In the genomic region with DNA sequence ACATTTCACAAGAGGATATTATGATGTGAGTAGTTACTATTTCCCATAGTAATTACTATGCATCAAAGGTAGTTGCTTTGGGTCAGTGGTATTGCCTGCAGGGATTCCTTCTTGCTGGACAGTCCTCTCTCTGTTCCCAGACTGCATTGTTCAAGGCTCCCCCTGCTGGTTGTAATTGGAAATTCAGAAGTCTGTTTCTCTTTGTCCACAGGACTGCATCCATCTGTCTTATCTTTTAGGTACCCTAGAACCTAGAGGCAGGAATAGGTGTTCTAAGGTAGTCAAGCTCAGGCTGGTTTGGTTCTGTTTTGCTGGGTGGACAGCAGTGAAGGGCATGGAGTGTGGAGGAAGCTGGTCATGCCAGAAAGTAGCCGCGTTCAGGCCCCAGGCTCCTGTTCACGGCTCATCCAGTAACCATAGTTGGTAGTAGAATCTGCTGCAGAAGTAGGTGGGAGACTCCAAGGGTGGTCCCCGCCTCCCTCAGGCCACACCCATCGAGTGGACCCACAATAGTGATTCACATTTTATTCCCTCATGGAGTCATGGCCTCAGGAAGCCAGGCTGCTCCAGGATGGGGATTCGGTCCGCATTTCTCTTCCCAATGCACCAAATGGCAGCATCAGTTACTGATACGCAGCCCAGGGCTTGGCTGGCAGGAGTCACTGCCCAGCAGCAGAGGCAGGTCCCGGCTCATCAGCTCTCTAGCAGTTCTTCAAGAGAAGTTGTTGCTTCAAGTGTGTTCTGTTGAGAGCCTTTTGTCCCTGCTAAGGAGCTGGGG, we compare ENCODE assay signal across 9 mouse cellular contexts. TPM values are rescaled to one million over a fixed set of nuclear protein-coding genes. Genes with fewer than 3 reads are reported as not detected.
DNase-seq lines count a peak whose midpoint lies in the region; ATAC-seq and TF ChIP-seq lines count a peak whose summit lies in the region.
"Had no signal": no experiment of that assay in that cellular context is flagged by ENCODE, and none has a peak within 500 bp of the region (broad histone marks: within the 10 kb centered on the region; RNA-seq: fewer than 3 reads in every experiment).

No protein-coding gene starts in this region.

- H3K36me3 ChIP-seq in heart, postnatal 0 days (replicated peaks; ENCODE audit: control insufficient read depth, insufficient read depth, low read length): no peaks in the 10 kb centered on the region
- H3K36me3 ChIP-seq in midbrain, embryonic 14.5 days (ENCODE audit: control insufficient read depth, insufficient read depth, low read length): no peaks in the 10 kb centered on the region

- WGBS in heart, postnatal 0 days: 68% methylated on average over 9 of the region's 9 CpGs
- 77% methylated on average over 9 of the region's 9 CpGs for WGBS in midbrain, embryonic 14.5 days

- no peaks in the 10 kb centered on the region for H3K27me3 ChIP-seq in heart, postnatal 0 days (ENCODE audit: control insufficient read depth, insufficient read depth, low read length)
- H3K27me3 ChIP-seq in midbrain, embryonic 14.5 days (ENCODE audit: control insufficient read depth, insufficient read depth, low read length): no peaks in the 10 kb centered on the region

- no peak overlapping the region for H3K9ac ChIP-seq in heart, postnatal 0 days (replicated peaks; ENCODE audit: low read depth, low read length)
- H3K9ac ChIP-seq in midbrain, embryonic 14.5 days (replicated peaks; ENCODE audit: low read length): no peak overlapping the region

- peak; percentile 73 for TF ChIP-seq CTCF in heart, postnatal 0 days (IDR thresholded peaks at IDR 0.05; ENCODE audit: low read depth)

- H3K9me3 ChIP-seq in heart, postnatal 0 days (replicated peaks; ENCODE audit: control insufficient read depth, low read length): no peaks in the 10 kb centered on the region
- H3K9me3 ChIP-seq in midbrain, embryonic 14.5 days (ENCODE audit: control insufficient read depth, low read length): no peaks in the 10 kb centered on the region; the same call in 1 of the 2 replicates

- H3K4me2 ChIP-seq in heart, postnatal 0 days (ENCODE audit: low read depth, low read length): no peak overlapping the region
- H3K4me2 ChIP-seq in midbrain, embryonic 14.5 days (ENCODE audit: low read length): no peak overlapping the region

- H3K4me3 ChIP-seq in heart, postnatal 0 days (ENCODE audit: low read depth, low read length): no peak overlapping the region
- H3K4me3 ChIP-seq in midbrain, embryonic 14.5 days (replicated peaks; ENCODE audit: low read depth, low read length): no peak overlapping the region
- H3K4me3 ChIP-seq: myocyte had no signal

- no peak for TF ChIP-seq EP300 in heart, postnatal 0 days (IDR thresholded peaks at IDR 0.05; ENCODE audit: low read depth)

- no peak overlapping the region for H3K27ac ChIP-seq in heart, postnatal 0 days (ENCODE audit: low read depth)
- no peak overlapping the region for H3K27ac ChIP-seq in midbrain, embryonic 14.5 days (replicated peaks; ENCODE audit: low read depth, low read length)

- no peaks in the 10 kb centered on the region for H3K4me1 ChIP-seq in heart, postnatal 0 days (ENCODE audit: control insufficient read depth, insufficient read depth)
- H3K4me1 ChIP-seq in midbrain, embryonic 14.5 days (ENCODE audit: control insufficient read depth, insufficient read depth, low read length): no peaks in the 10 kb centered on the region

- peak; percentile 57 for DNase-seq in ovary, postnatal 14 days (ENCODE audit: low spot score)
- no peak for DNase-seq in ovary, adult 18-20 months (ENCODE audit: low spot score)
- peak; percentile 76 for DNase-seq in R1 (ENCODE audit: low read depth, low spot score)
- peak; percentile 18 to 50 for DNase-seq in cerebellum, postnatal 36 days
- peak; percentile 62 for DNase-seq in heart, postnatal 0 days (ENCODE audit: low spot score)
- peak; percentile 64 to 75 for DNase-seq in kidney, postnatal 36 days
- DNase-seq in midbrain, embryonic 14.5 days: peak; percentile 78
- no peak for DNase-seq in right cerebral cortex, postnatal 25 days

- no peak for ATAC-seq in heart, postnatal 0 days (ENCODE audit: insufficient read depth, low read depth)
- no peak for ATAC-seq in midbrain, embryonic 14.5 days (ENCODE audit: low FRiP score, low TSS enrichment)

RNA-seq across cellular contexts. Expression of gene Caprin1, which starts 51.7 kb away (rescaled TPM):
- 143 and 221 TPM in 2 replicates for total RNA-seq in heart, postnatal 0 days (2014; rRNA removed; ENCODE audit: low replicate concordance)
- 106 and 114 TPM in 2 replicates for polyA plus RNA-seq in heart, postnatal 0 days (2015; fragmentation: Nextera tagmentation; extraction: Ambion mirVana)
- polyA plus RNA-seq in midbrain, embryonic 14.5 days (2014; fragmentation: Nextera tagmentation; extraction: Ambion mirVana): 309 and 484 TPM in 2 replicates

Comparison
In these comparisons a context has a peak if more than half of its experiments do, and no peak if none do; other contexts are left out.
1. DNase-seq: peak in ovary, postnatal 14 days (single experiment), R1 (single experiment), cerebellum, postnatal 36 days (2 of 2), heart, postnatal 0 days (single experiment), kidney, postnatal 36 days (2 of 2) and midbrain, embryonic 14.5 days (single experiment); none in ovary, adult 18-20 months (single experiment) and right cerebral cortex, postnatal 25 days (single experiment).